Mouse (Mus musculus) forebrain, embryonic 14.5 days (tissue): ENCODE results near the gene Kbtbd2. TPM values are rescaled to one million over a fixed set of nuclear protein-coding genes. Genes with fewer than 3 reads are reported as not detected.

Source experiments
- ATAC-seq: fragments of 200-750 bp; cut with Nextera tagmentation; 2 replicates; pipeline ENCODE4 v1.8.0; 2017; ENCODE audit warnings: mild to moderate bottlenecking, moderate library complexity
- DNase-seq: peaks from one replicate; pipeline ENCODE4 v3.0.0-alpha.2; 2015; ENCODE audit warnings: low spot score
- H3K27ac ChIP-seq: fragments of 300-500 bp; sonication (generic); 2 replicates; pipeline ENCODE4 v1.5.1; 2014; ENCODE audit warnings: low read depth, mild to moderate bottlenecking, control low read depth, low read length, moderate library complexity
- H3K27me3 ChIP-seq: fragments of 300-500 bp; sonication (generic); replicated peaks from 2 replicates; pipeline ENCODE4 v1.6.1; 2014; ENCODE audit warnings: low read length, control low read depth, mixed read lengths; ENCODE audit not compliant: control insufficient read depth, insufficient read depth
- H3K36me3 ChIP-seq: fragments of 300-500 bp; sonication (generic); 2 replicates; pipeline ENCODE4 v1.6.1; 2014; ENCODE audit warnings: low read length, control low read depth; ENCODE audit not compliant: control insufficient read depth, insufficient read depth
- H3K4me1 ChIP-seq: fragments of 300-500 bp; sonication (generic); 2 replicates; pipeline ENCODE4 v1.6.1; 2014; ENCODE audit warnings: antibody characterized with exemption, low read length, control low read depth; ENCODE audit not compliant: control insufficient read depth, insufficient read depth
- H3K4me2 ChIP-seq: fragments of 300-500 bp; sonication (generic); 2 replicates; pipeline ENCODE4 v1.6.1; 2014; ENCODE audit warnings: mild to moderate bottlenecking, control low read depth, low read length
- H3K4me3 ChIP-seq: fragments of 300-500 bp; sonication (generic); 2 replicates; pipeline ENCODE4 v1.5.1; 2014; ENCODE audit warnings: low read depth, low read length, control low read depth
- H3K9ac ChIP-seq: fragments of 300-500 bp; sonication (generic); 2 replicates; pipeline ENCODE4 v1.6.1; 2014; ENCODE audit warnings: mild to moderate bottlenecking, low read length, control low read depth, moderate library complexity
- H3K9me3 ChIP-seq: fragments of 300-500 bp; sonication (generic); replicated peaks from 2 replicates; pipeline ENCODE4 v1.6.1; 2016; ENCODE audit warnings: low read length, control low read depth, mixed read lengths; ENCODE audit not compliant: control insufficient read depth
- WGBS: fragments of 180-500 bp; shearing (Covaris S2); extraction: QIAGEN DNeasy Blood & Tissue Kit; methylation state at CpG from one replicate; pipeline ENCODE4 v1.1.7; 2014; 5-methylcytosine and 5-hydroxymethylcytosine counted together
- polyA plus RNA-seq: library from polyadenylated mRNA; unstranded; fragments of >200 nt; fragmentation: Nextera tagmentation; extraction: Ambion mirVana; gene quantifications from 2 replicates; pipeline ENCODE4 v1.2.1, GENCODE M21; 2014

Kbtbd2 gene
- polyA plus RNA-seq, 1 experiment from 2014 or later, result 25.2 TPM

- Histone ChIP-seq H3K9ac (peak overlapping the region; percentile 92), H3K36me3 (no peaks in the 10 kb centered on the region), H3K9me3 (no peaks in the 10 kb centered on the region), H3K4me1 (peaks cover 11% of the 10 kb centered on the region), H3K4me2 (peak overlapping the region; percentile 73), H3K27me3 (no peaks in the 10 kb centered on the region), H3K27ac (peak overlapping the region; percentile 99), H3K4me3 (peak overlapping the region; percentile 73)
- ATAC-seq (peak; percentile 27), DNase-seq (peak; percentile 63)
- under 1% methylated on average over 16 of the region's 16 CpGs for WGBS
These were observed 908 bp downstream of the Kbtbd2 start for GRCm38 (mm10) chr6:56796668-56797141.

- H3K27me3 ChIP-seq, result no peaks in the 10 kb centered on the region
- ATAC-seq, result no peak
- H3K4me1 ChIP-seq, result peaks cover 11% of the 10 kb centered on the region
- H3K9ac ChIP-seq, result peak overlapping the region; percentile 92
- H3K4me2 ChIP-seq, result peak overlapping the region; percentile 73
- H3K4me3 ChIP-seq, result peak overlapping the region; percentile 73
- H3K27ac ChIP-seq, result no peak overlapping the region
- H3K36me3 ChIP-seq, result no peaks in the 10 kb centered on the region
- no peaks in the 10 kb centered on the region for H3K9me3 ChIP-seq
- no peak for DNase-seq
- WGBS, result 6% methylated on average over 8 of the region's 8 CpGs
These were observed 1.4 kb downstream of the Kbtbd2 start for GRCm38 (mm10) chr6:56796232-56796631.

GRCm38 (mm10) chr6:56794834-56795233 lies 2.8 kb downstream of the Kbtbd2 start:
- 89% methylated on average over 5 of the region's 5 CpGs for WGBS
- H3K36me3 ChIP-seq, result no peaks in the 10 kb centered on the region
- H3K27ac ChIP-seq, result no peak overlapping the region
- ATAC-seq (no peak), DNase-seq (no peak)
- no peaks in the 10 kb centered on the region for H3K9me3 ChIP-seq
- H3K27me3 ChIP-seq, result no peaks in the 10 kb centered on the region
- H3K4me3 ChIP-seq, result no peak overlapping the region
- peaks cover 11% of the 10 kb centered on the region for H3K4me1 ChIP-seq
- peak overlapping the region; percentile 73; the same call in 1 of the 2 replicates for H3K4me2 ChIP-seq
- H3K9ac ChIP-seq, result no peak overlapping the region

GRCm38 (mm10) chr6:56789336-56789735 lies 8.3 kb downstream of the Kbtbd2 start:
- no peak for DNase-seq
- H3K4me1 ChIP-seq, result no peaks in the 10 kb centered on the region
- no peaks in the 10 kb centered on the region for H3K9me3 ChIP-seq
- no peak overlapping the region for H3K9ac ChIP-seq
- no peak overlapping the region for H3K27ac ChIP-seq
- no peak overlapping the region for H3K4me3 ChIP-seq
- H3K4me2 ChIP-seq, result no peak overlapping the region
- ATAC-seq, result no peak
- H3K36me3 ChIP-seq, result peaks cover 23% of the 10 kb centered on the region; the same call in 1 of the 2 replicates
- H3K27me3 ChIP-seq, result no peaks in the 10 kb centered on the region
- WGBS, result 82% methylated on average over 3 of the region's 3 CpGs

- H3K9ac ChIP-seq, result no peak overlapping the region
- H3K9me3 ChIP-seq, result no peaks in the 10 kb centered on the region
- DNase-seq, result no peak
- no peak for ATAC-seq
- no peak overlapping the region for H3K4me2 ChIP-seq
- H3K4me1 ChIP-seq, result no peaks in the 10 kb centered on the region
- no peak overlapping the region for H3K4me3 ChIP-seq
- no peaks in the 10 kb centered on the region for H3K27me3 ChIP-seq
- H3K36me3 ChIP-seq, result peaks cover 34% of the 10 kb centered on the region
- 84% methylated on average over 2 of the region's 2 CpGs for WGBS
- no peak overlapping the region for H3K27ac ChIP-seq
These were observed 9.9 kb downstream of the Kbtbd2 start for GRCm38 (mm10) chr6:56787668-56788067.

- Histone ChIP-seq H3K27ac (no peak overlapping the region), H3K4me3 (no peak overlapping the region), H3K9ac (no peak overlapping the region), H3K27me3 (no peaks in the 10 kb centered on the region), H3K4me1 (no peaks in the 10 kb centered on the region), H3K36me3 (peaks cover 49% of the 10 kb centered on the region), H3K9me3 (no peaks in the 10 kb centered on the region), H3K4me2 (no peak overlapping the region)
- ATAC-seq (no peak), DNase-seq (no peak)
- WGBS, result 94% methylated on average over 5 of the region's 5 CpGs
These were observed 12.5 kb downstream of the Kbtbd2 start for GRCm38 (mm10) chr6:56785068-56785467.

GRCm38 (mm10) chr6:56783561-56784272 lies 13.9 kb downstream of the Kbtbd2 start:
- peaks cover 55% of the 10 kb centered on the region for H3K36me3 ChIP-seq

GRCm38 (mm10) chr6:56779636-56780035 lies 18.0 kb downstream of the Kbtbd2 start:
- Histone ChIP-seq H3K27me3 (no peaks in the 10 kb centered on the region), H3K36me3 (peaks cover 51% of the 10 kb centered on the region), H3K4me2 (no peak overlapping the region), H3K4me3 (no peak overlapping the region), H3K27ac (no peak overlapping the region), H3K4me1 (no peaks in the 10 kb centered on the region), H3K9me3 (no peaks in the 10 kb centered on the region), H3K9ac (no peak overlapping the region)
- WGBS, result 94% methylated on average over 5 of the region's 5 CpGs
- ATAC-seq, result no peak
- DNase-seq, result no peak

More at GRCm38 (mm10) chr6:56783561-56784272, 13.9 kb downstream of the Kbtbd2 start:
- H3K4me3 ChIP-seq, result no peak overlapping the region
- no peaks in the 10 kb centered on the region for H3K27me3 ChIP-seq
- H3K27ac ChIP-seq, result no peak overlapping the region
- H3K4me1 ChIP-seq, result no peaks in the 10 kb centered on the region
- 93% methylated on average over 4 of the region's 4 CpGs for WGBS
- DNase-seq (no peak), ATAC-seq (no peak)
- no peak overlapping the region for H3K9ac ChIP-seq
- no peaks in the 10 kb centered on the region for H3K9me3 ChIP-seq
- no peak overlapping the region for H3K4me2 ChIP-seq

- Histone ChIP-seq H3K27ac (no peak overlapping the region), H3K9me3 (no peaks in the 10 kb centered on the region), H3K4me3 (no peak overlapping the region), H3K4me2 (no peak overlapping the region), H3K36me3 (peaks cover 39% of the 10 kb centered on the region), H3K27me3 (no peaks in the 10 kb centered on the region), H3K4me1 (no peaks in the 10 kb centered on the region), H3K9ac (no peak overlapping the region)
- DNase-seq (no peak), ATAC-seq (no peak)
- 61% methylated on average over 3 of the region's 3 CpGs for WGBS
These were observed 21.8 kb downstream of the Kbtbd2 start for GRCm38 (mm10) chr6:56775816-56776215.
